14 mouse cellular contexts compared by ENCODE assay signal in the genomic region with DNA sequence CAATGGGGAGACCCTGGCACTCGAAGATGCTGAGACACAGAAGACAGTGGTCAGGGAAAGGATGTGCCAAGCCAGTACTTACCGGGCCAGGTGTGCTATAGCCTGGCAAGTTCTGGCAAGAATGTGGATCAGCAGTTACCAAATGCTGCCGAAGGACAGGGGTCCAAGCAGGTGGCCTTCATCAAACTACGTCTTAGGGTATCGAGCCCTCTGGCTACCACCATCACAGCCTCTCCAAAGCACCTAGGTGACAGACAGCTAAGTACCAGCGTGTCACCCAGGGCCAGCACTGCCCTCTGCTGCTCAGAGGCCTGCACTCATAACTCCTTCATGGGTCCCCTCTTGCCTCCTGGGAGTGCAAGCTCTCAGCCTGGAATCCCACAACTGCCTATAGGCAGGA. TPM values are rescaled to one million over a fixed set of nuclear protein-coding genes. Genes with fewer than 3 reads are reported as not detected.
DNase-seq lines count a peak whose midpoint lies in the region; ATAC-seq and TF ChIP-seq lines count a peak whose summit lies in the region.
"Had no signal": no experiment of that assay in that cellular context is flagged by ENCODE, and none has a peak within 500 bp of the region (broad histone marks: within the 10 kb centered on the region; RNA-seq: fewer than 3 reads in every experiment).

No protein-coding gene starts in this region.

- peaks cover 9% of the 10 kb centered on the region for H3K36me3 ChIP-seq in forebrain, embryonic 12.5 days (replicated peaks)

- H3K4me3 ChIP-seq in layer of hippocampus, adult 2 months, result no peak overlapping the region
- H3K4me3 ChIP-seq in forebrain, embryonic 12.5 days (replicated peaks), result no peak overlapping the region
- H3K4me3 ChIP-seq: erythroblast, embryonic 14.5 days; limb, embryonic 13.5 days; midbrain, embryonic 12.5 days had no signal

- no peak for DNase-seq in layer of hippocampus, adult 2 months (ENCODE audit: low spot score in 2 of 2)
- DNase-seq in layer of hippocampus, adult 9-10 months (ENCODE audit: low spot score), result no peak
- peak; percentile 53 for DNase-seq in thymus, postnatal 4 days
- DNase-seq in thymus, postnatal 0 days (ENCODE audit: low spot score), result no peak
- peak; percentile 57 for DNase-seq in induced T-regulatory cell, adult 2 months (ENCODE audit: low read depth)
- DNase-seq in right cerebral cortex, adult 2 months (ENCODE audit: low spot score in 2 of 2), result no peak

- H3K4me2 ChIP-seq in forebrain, embryonic 12.5 days, result no peak overlapping the region
- H3K4me2 ChIP-seq: heart, embryonic 11.5 days; limb, embryonic 13.5 days; midbrain, embryonic 12.5 days had no signal

- no peaks in the 10 kb centered on the region for H3K4me1 ChIP-seq in forebrain, embryonic 12.5 days
- H3K4me1 ChIP-seq: limb, embryonic 13.5 days; midbrain, embryonic 12.5 days had no signal

- ATAC-seq in forebrain, embryonic 12.5 days (ENCODE audit: low FRiP score), result no peak
- ATAC-seq: hindbrain, postnatal 0 days had no signal

- H3K9ac ChIP-seq in forebrain, embryonic 12.5 days, result no peak overlapping the region
- H3K9ac ChIP-seq: limb, embryonic 13.5 days; midbrain, embryonic 12.5 days had no signal

- 88% methylated on average over 6 of the region's 6 CpGs for WGBS in forebrain, embryonic 12.5 days

- no peaks in the 10 kb centered on the region for H3K9me3 ChIP-seq in forebrain, embryonic 12.5 days
- H3K9me3 ChIP-seq: limb, embryonic 13.5 days; midbrain, embryonic 12.5 days had no signal

- peak; percentile 55 for TF ChIP-seq CTCF in layer of hippocampus, adult 2 months (conservative IDR thresholded peaks at IDR 0.05)

- H3K27me3 ChIP-seq in forebrain, embryonic 12.5 days, result no peaks in the 10 kb centered on the region
- H3K27me3 ChIP-seq: limb, embryonic 13.5 days; midbrain, embryonic 12.5 days had no signal

- no peak overlapping the region for H3K27ac ChIP-seq in layer of hippocampus, adult 2 months
- H3K27ac ChIP-seq in forebrain, embryonic 12.5 days, result no peak overlapping the region
- H3K27ac ChIP-seq: hindbrain, postnatal 0 days; limb, embryonic 13.5 days; midbrain, embryonic 12.5 days had no signal

RNA-seq across cellular contexts. Expression of a gene that starts 33.6 kb away (rescaled TPM):
- total RNA-seq in layer of hippocampus, adult 2 months (2021), result not detected
- not detected in 2 replicates for polyA plus RNA-seq in thymus, postnatal 0 days (2015; fragmentation: Nextera tagmentation; extraction: Ambion mirVana)
- not detected in 2 replicates for polyA plus RNA-seq in forebrain, embryonic 12.5 days (2016; fragmentation: Nextera tagmentation; extraction: Ambion mirVana)
- total RNA-seq: adrenal gland, adult 18-20 months; layer of hippocampus, adult 8-10 months had no signal
- polyA plus RNA-seq: erythroblast, embryonic 14.5 days; heart, embryonic 11.5 days; limb, embryonic 13.5 days; midbrain, embryonic 12.5 days had no signal

Comparison
In these comparisons a context has a peak if more than half of its experiments do, and no peak if none do; other contexts are left out.
1. DNase-seq: peak in thymus, postnatal 4 days (single experiment) and induced T-regulatory cell, adult 2 months (single experiment); none in layer of hippocampus, adult 2 months (0 of 2), layer of hippocampus, adult 9-10 months (single experiment), thymus, postnatal 0 days (single experiment) and right cerebral cortex, adult 2 months (0 of 2).